Mouse (Mus musculus) liver, adult 2 months (tissue): ENCODE measurements around the gene Krt87.

Experiments
- CTCF ChIP-seq: fragments of 200-500 bp; IDR thresholded peaks from 2 replicates; pipeline ENCODE4 v1.5.1; 2011; ENCODE audit warnings: low read depth, low read length, control low read depth
- POLR2A ChIP-seq: fragments of 200-500 bp; IDR thresholded peaks from 2 replicates; pipeline ENCODE4 v1.6.1; 2011; ENCODE audit warnings: low read length, control low read depth; ENCODE audit not compliant: insufficient read depth; ENCODE audit errors: extremely low read depth

GRCm38 (mm10) chr15:101483646-101484045 is 45.0 kb upstream of the Krt87 start:
- no peak for TF ChIP-seq POLR2A
- TF ChIP-seq CTCF = no peak
